Mouse (Mus musculus): ENCODE data around the gene Otud7b.

- no peak for TF ChIP-seq ZC3H11A (IDR thresholded peaks at IDR 0.05; ENCODE audit: borderline replicate concordance, low read depth, low read length)
- TF ChIP-seq ZNF384 (IDR thresholded peaks at IDR 0.05; ENCODE audit: low read depth, low read length), result no peak
- no peak for TF ChIP-seq MAFK (IDR thresholded peaks at IDR 0.05; ENCODE audit: insufficient read depth, low read depth, low read length)
- no peak for TF ChIP-seq CHD2 (IDR thresholded peaks at IDR 0.05; ENCODE audit: low read depth, low read length)
- TF ChIP-seq HCFC1 (IDR thresholded peaks at IDR 0.05; ENCODE audit: borderline replicate concordance, insufficient read depth, low read length), result no peak
Observed at GRCm38 (mm10) chr3:96082100-96082499, 22.2 kb upstream of the Otud7b start.
